Mouse (Mus musculus): ENCODE data around the gene Slc25a39. TPM values are rescaled to one million over a fixed set of nuclear protein-coding genes. Genes with fewer than 3 reads are reported as not detected.

The Slc25a39 gene
- 439 and 629 TPM in 2 replicates for total RNA-seq (2021)
- long read RNA-seq, transcript Slc25a39-201 (12 exons, 1,685 nt): major isoform, 407 of 476 reads
- long read RNA-seq, partial matches to known transcripts: 37 of 476 reads
- long read RNA-seq, other reads (novel, unspliced or antisense): 31 of 476 reads

DNA sequence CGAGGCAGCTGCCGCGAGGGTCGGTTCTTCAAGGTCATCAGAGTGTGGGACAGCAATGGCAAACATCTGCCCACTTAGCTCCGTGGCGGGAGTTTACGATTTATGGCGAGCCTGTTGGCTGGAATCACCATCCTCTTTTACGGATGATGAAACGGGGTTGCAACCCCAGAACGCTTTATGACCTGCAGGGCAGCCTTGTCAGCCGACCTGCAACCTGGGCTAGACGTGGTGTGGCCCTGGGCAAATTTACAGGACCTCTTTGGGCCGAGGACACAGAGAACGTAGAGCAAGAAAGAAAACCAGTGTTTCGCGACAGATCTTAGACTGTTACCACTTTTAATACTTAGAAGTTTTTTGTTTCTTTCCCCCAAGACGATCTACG lies at the start of gene Slc25a39:
Gene Slc25a39 (minus strand): TSS at position 113 of the 382 bp plus-strand sequence.
- DNase-seq: no peak

GRCm38 (mm10) chr11:102455740-102456396 lies 48.1 kb upstream of the Slc25a39 start:
- peak; percentile 82 for DNase-seq

GRCm38 (mm10) chr11:102453131-102453530 lies 45.4 kb upstream of the Slc25a39 start:
- DNase-seq: no peak

- DNase-seq: no peak
Observed at GRCm38 (mm10) chr11:102449043-102450008, 41.6 kb upstream of the Slc25a39 start.

- DNase-seq: no peak
Observed at GRCm38 (mm10) chr11:102448327-102448726, 40.6 kb upstream of the Slc25a39 start.

- DNase-seq: peak; percentile 84
Observed at GRCm38 (mm10) chr11:102447497-102447896, 39.8 kb upstream of the Slc25a39 start, which contains the start of gene Fam171a2. Gene Fam171a2, minus strand, starts transcription at chr11:102447682.

- peak; percentile 44 for DNase-seq
Observed at GRCm38 (mm10) chr11:102446581-102447461, 39.1 kb upstream of the Slc25a39 start.

DNA sequence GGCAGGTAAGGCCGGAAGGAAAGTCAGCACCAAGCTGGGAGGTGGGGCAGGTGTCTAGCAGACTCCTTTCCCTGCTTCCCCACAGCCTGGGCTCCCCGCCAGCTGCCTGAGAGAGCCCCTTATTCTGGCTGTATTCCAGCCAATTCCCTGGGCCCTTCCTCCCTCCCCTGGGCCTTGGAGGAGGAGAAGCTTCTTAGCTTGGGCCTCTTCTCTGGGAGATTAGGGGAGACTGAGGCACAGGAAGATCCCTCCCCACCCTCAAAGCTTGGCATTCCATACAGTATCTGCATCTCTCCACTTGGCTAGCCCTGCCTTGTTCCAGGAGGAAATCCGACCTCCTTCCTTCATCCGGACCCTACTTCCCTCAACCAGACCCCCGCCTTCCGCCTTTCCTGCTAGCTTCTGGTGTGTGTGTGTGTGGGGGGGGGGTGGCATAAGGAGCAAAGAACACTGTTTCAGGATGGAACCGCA lies 38.2 kb upstream of the Slc25a39 start:
- peak; percentile 41 for DNase-seq

- no peak for DNase-seq
Observed at GRCm38 (mm10) chr11:102445264-102445890, 37.6 kb upstream of the Slc25a39 start.

GRCm38 (mm10) chr11:102444781-102445180 lies 37.0 kb upstream of the Slc25a39 start:
- DNase-seq: no peak

- DNase-seq: no peak
Observed at GRCm38 (mm10) chr11:102444321-102444720, 36.6 kb upstream of the Slc25a39 start.

DNA sequence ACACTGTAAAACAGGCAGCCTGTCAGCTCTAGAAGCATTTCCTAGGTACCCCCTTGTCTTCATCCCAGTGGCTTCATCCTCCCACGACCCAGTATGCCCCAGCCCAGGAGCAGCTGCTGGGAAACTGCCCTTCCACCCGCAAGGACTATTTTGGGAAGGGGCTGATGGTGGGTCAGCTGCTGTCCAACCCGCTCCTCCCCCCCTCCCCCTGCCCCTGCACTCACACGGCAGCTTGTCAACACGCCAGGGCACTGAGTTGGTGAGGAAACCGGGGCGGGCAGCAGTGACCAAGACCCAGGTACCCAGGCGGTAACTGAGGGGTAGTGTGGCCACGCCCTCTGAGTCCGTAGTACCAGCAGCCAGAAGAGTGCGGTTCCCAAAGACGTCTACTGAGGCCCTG lies 36.0 kb upstream of the Slc25a39 start:
- no peak for DNase-seq

DNA sequence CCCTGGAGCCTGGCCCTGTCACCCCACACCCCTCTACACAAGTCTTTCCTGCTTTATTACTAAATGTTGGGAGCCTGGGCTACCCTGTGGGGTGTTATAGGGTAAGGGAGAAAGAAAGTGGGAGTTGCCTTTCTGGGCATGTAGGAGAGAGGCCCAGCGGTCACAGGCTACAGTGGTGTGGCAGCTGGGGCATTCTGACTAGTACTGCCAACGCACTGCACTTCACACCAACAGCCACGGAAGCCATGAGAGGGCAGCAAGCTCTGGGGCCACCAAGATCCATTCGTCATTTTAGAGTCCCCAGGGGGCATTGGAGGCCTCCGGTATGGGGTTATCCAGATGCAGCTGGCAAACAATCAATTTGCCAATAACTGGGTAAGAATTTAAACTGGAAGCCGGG lies 34.3 kb upstream of the Slc25a39 start:
- DNase-seq: no peak

GRCm38 (mm10) chr11:102441434-102441833 lies 33.7 kb upstream of the Slc25a39 start:
- no peak for DNase-seq

DNA sequence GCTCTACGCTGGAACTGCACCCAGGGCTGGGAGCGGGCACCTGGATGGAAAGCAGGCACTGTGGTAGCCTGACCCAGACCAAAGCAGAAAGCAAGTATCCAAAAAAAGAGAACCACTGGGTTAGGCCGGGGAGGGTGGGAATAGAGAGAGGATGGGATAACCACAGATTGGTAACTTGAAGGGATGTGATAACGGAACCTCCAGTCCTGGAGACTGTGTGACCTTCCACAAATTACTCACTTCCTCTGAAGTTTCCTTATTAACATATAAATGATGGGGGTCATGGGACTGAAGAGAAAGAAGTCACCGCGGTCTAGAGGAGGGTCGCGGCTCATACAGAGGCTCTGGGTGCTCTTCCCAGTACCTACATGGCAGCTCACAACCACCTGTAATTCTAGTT lies 32.5 kb upstream of the Slc25a39 start:
- DNase-seq: no peak

DNA sequence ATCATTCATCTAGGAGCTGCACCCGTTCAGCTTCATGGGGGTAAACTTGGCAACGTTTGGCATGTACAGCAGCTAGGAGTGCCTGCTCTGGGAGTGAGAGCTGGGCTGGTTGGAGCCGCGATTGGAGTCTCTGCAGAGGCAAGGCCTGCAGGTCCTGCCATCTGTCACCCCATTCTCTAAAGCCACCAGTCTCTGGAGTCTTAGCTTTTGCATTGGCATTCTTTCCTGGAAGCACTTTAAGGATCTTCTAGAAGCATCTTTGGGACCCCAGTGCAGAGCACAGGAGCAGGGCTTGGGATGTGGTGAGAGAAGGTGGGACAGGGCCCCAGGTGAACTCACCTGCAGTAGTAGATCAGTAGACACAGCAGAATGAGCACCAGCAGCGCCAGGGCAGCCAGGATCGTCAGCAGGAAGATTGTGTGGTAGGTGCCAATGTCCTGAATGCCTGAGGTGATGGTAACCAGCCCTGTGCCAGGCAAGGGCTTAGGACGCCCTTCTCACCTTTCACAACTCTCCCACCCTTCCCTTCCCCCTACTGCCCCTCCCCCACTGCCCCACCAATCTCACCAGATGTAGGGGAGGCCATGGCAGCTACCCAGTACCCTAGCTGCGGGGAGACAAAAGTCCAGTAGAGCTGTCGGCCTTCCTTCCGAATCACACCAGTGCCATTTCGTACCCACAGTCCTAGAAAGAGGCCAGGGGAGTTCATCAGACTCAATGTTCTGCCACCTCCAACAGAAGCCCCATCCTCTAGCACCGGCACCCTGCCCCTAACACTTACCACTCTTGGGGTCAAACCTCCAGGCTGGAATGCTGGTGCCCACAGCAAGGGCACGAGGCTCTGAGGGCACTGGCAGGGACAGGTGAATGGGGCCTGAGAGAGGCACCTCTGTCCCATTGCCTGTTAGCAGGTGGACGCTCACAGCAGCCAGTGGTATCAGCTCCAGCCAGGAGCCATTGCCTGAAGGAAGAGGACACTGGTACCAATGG lies 31.6 kb upstream of the Slc25a39 start:
- DNase-seq: no peak

- DNase-seq: peak; percentile 90
Observed at GRCm38 (mm10) chr11:102438212-102439092, 30.7 kb upstream of the Slc25a39 start.

DNA sequence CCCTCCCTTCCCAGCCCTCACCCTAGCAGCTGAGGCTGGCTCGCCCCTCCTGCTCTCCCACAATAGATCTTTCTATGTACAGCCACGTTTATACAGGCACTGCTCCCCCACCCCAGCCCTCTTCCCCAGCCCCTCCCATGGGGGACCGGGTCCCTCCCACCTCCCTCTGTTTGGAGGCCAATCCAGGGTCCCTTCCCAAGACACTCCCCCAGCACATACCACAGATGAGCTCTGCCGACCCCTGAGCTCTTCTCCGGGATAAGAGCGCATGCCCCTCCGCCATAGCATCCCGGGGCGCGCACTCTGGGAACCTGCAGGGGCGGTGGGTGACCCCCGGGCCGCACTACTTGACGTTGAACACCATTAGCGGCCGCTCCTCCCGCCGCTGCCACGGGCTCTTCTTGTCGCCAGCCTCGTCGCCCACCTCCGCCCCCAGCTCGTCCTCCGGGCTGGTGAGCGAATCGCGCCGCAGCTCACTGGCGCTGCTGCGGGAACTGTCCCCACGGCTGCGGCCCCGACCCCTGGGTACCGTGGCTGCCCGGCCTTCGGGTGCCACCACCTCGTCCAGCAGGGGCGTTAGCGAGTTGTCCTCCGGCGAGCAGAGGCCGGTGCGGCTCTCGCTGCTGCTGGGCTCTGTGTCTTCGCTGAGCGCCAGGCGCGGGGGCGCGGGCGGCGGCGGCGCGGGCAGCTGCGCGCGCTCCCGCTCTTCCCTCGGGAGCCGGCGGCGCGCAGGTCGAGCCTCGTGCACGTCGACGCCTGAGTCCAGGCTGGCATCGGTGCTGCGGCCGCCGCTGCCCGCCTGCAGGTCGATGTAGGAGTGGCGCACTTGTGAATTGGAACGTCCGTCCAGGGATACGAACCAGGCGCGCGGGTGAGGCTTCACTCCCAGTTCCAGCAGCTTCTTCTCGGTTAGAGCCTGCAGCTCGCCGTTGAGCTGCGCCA lies 29.6 kb upstream of the Slc25a39 start:
- DNase-seq: peak; percentile 80
